Mouse (Mus musculus) left cerebral cortex, adult 18-20 months (tissue): ENCODE measurements around the gene Mia2. TPM values are rescaled to one million over a fixed set of nuclear protein-coding genes. Genes with fewer than 3 reads are reported as not detected.
"Not testable (repeated sequence)": the region's sequence is repeated elsewhere in the genome, so short reads cannot be mapped to it uniquely, and the experiment has no call there.

Experiments
- DNase-seq, 2 experiments: peaks; one replicate each; pipeline ENCODE4 v3.0.0; 2021 to 2022; ENCODE audit warnings: low spot score in 2 of 2, mixed read lengths in 1 of 2
- microRNA-seq, 2 experiments: library from miRNA; unstranded; fragments of <30 nt; microRNA quantifications; one replicate each; pipeline ENCODE4 v1.2.0; 2021
- total RNA-seq, 2 experiments: library from RNA; stranded (reverse); gene quantifications; 2 replicates each; pipeline ENCODE4 v1.2.3; 2021

Gene Mia2
- total RNA-seq, 2 experiments from 2014 or later, result 38.5 to 44.4 TPM

GRCm38 (mm10) chr12:59219325-59220225, 124.0 kb downstream of the Mia2 start, which contains the start of gene Fbxo33:
TSS of gene Fbxo33 (minus strand) at chr12:59219725.
- peak; percentile 95 to 97 for DNase-seq

GRCm38 (mm10) chr12:59228401-59228800, 132.8 kb downstream of the Mia2 start:
- peak; percentile 18 to 43 for DNase-seq

GRCm38 (mm10) chr12:59238434-59238833, 142.8 kb downstream of the Mia2 start:
- DNase-seq, result no peak

- DNase-seq, result not testable (repeated sequence)
These were observed 145.4 kb downstream of the Mia2 start for GRCm38 (mm10) chr12:59241031-59241430.

Small RNA genes lying within 50 kb of the gene (microRNA-seq; reads per million reads assigned to microRNA genes)
- 0 reads per million in 2 experiments for gene Gm27284

Other genes starting within 250 kb of the Mia2 start
- gene Sec23a, start 83.8 kb upstream of the Mia2 start, total RNA-seq, result 100 to 1,000 TPM; 102 to 108 TPM
- gene Gemin2, start 82.4 kb upstream of the Mia2 start, total RNA-seq, result 1 to 10 TPM; 6.6 to 7.6 TPM
- 100 to 1,000 TPM; 121 to 135 TPM for gene Trappc6b, start 34.3 kb upstream of the Mia2 start, total RNA-seq
- gene Pnn, start 28.9 kb upstream of the Mia2 start, total RNA-seq, result 10 to 100 TPM; 54.6 to 64.6 TPM
- 10 to 100 TPM; 74.9 to 91.7 TPM for gene Fbxo33, start 123.9 kb downstream of the Mia2 start, total RNA-seq